Mouse (Mus musculus) lung, adult 2 months (tissue): Measurements from ENCODE around the gene Smndc1.

Experiments used
- CTCF ChIP-seq: fragments of 200-500 bp; IDR thresholded peaks from 2 replicates; pipeline ENCODE4 v1.5.1; 2011; ENCODE audit warnings: mild to moderate bottlenecking, low read length, control low read depth; ENCODE audit not compliant: insufficient read depth
- POLR2A ChIP-seq: fragments of 200-500 bp; IDR thresholded peaks from 2 replicates; pipeline ENCODE4 v1.6.1; 2011; ENCODE audit warnings: low read depth, mild to moderate bottlenecking, control low read depth, low read length, borderline replicate concordance; ENCODE audit errors: extremely low read depth

- no peak for TF ChIP-seq CTCF
- TF ChIP-seq POLR2A = no peak
These were observed 15.1 kb downstream of the Smndc1 start for GRCm38 (mm10) chr19:53375299-53375698.
